Mouse (Mus musculus) hindbrain, embryonic 15.5 days (tissue): ENCODE measurements around the gene Pias1. TPM values are rescaled to one million over a fixed set of nuclear protein-coding genes. Genes with fewer than 3 reads are reported as not detected.
A peak's percentile ranks its signal among the peaks of the same experiment; 100 is the strongest.

Source experiments
- ATAC-seq: fragments of 200-750 bp; cut with Nextera tagmentation; 2 replicates; pipeline ENCODE4 v1.8.0; 2017; ENCODE audit warnings: low read depth, moderate number of reproducible peaks, moderate TSS enrichment; ENCODE audit not compliant: low FRiP score
- H3K27ac ChIP-seq: fragments of 300-500 bp; sonication (generic); replicated peaks from 2 replicates; pipeline ENCODE4 v1.5.1; 2015; ENCODE audit warnings: mild to moderate bottlenecking, inconsistent platforms
- H3K27me3 ChIP-seq: fragments of 300-500 bp; sonication (generic); 2 replicates; pipeline ENCODE4 v1.6.1; 2015; ENCODE audit warnings: control low read depth, inconsistent platforms
- H3K36me3 ChIP-seq: fragments of 300-500 bp; sonication (generic); 2 replicates; pipeline ENCODE4 v1.6.1; 2015; ENCODE audit warnings: control low read depth, inconsistent platforms
- H3K4me1 ChIP-seq: fragments of 300-500 bp; sonication (generic); replicated peaks from 2 replicates; pipeline ENCODE4 v1.6.1; 2015; ENCODE audit warnings: control low read depth, inconsistent platforms
- H3K4me2 ChIP-seq: fragments of 300-500 bp; sonication (generic); 2 replicates; pipeline ENCODE4 v1.6.1; 2015; ENCODE audit warnings: moderate library complexity, mild to moderate bottlenecking, inconsistent platforms
- H3K4me3 ChIP-seq: fragments of 300-500 bp; sonication (generic); 2 replicates; pipeline ENCODE4 v1.5.1; 2015; ENCODE audit warnings: mild to moderate bottlenecking, inconsistent platforms
- H3K9ac ChIP-seq: fragments of 300-500 bp; sonication (generic); 2 replicates; pipeline ENCODE4 v1.6.1; 2015; ENCODE audit warnings: inconsistent platforms
- H3K9me3 ChIP-seq: fragments of 300-500 bp; sonication (generic); 2 replicates; pipeline ENCODE4 v1.6.1; 2016; ENCODE audit warnings: control low read depth, inconsistent platforms
- WGBS: fragments of 180-500 bp; shearing (Covaris S2); methylation state at CpG from one replicate; pipeline ENCODE4 v1.1.7; 2015; 5-methylcytosine and 5-hydroxymethylcytosine counted together
- polyA plus RNA-seq: library from polyadenylated mRNA; unstranded; fragments of >200 nt; fragmentation: Nextera tagmentation; extraction: Ambion mirVana; gene quantifications from 2 replicates; pipeline ENCODE4 v1.2.1, GENCODE M21; 2015

Pias1 gene
- 54.9 and 56.4 TPM in 2 replicates for polyA plus RNA-seq

- Histone ChIP-seq H3K4me2 (no peak within 1 kb of the TSS), H3K4me3 (no peak within 1 kb of the TSS), H3K27ac (no peak within 1 kb of the TSS), H3K27me3 (no peaks in the 10 kb centered on the region), H3K36me3 (no peaks in the 10 kb centered on the region), H3K9ac (no peak within 1 kb of the TSS), H3K4me1 (no peaks in the 10 kb centered on the region), H3K9me3 (no peaks in the 10 kb centered on the region)
- ATAC-seq: no peak
- WGBS: 90% methylated on average over 5 of the region's 5 CpGs
These were observed at the start of gene Pias1 for GRCm38 (mm10) chr9:62987824-62988223. Gene Pias1 (minus strand): TSS chr9:62987924.

- Histone ChIP-seq H3K27me3 (no peaks in the 10 kb centered on the region), H3K36me3 (no peaks in the 10 kb centered on the region)
- no peak for ATAC-seq
These were observed 47.7 kb upstream of the Pias1 start for GRCm38 (mm10) chr9:63035431-63035830.

GRCm38 (mm10) chr9:63031011-63031782, 43.5 kb upstream of the Pias1 start:
- no peak overlapping the region for H3K4me2 ChIP-seq
- 67% methylated on average over 13 of the region's 13 CpGs for WGBS
- ATAC-seq: no peak

More at GRCm38 (mm10) chr9:63035431-63035830, 47.7 kb upstream of the Pias1 start:
- Histone ChIP-seq H3K9me3 (no peaks in the 10 kb centered on the region), H3K27ac (no peak overlapping the region), H3K4me2 (no peak overlapping the region), H3K4me3 (no peak overlapping the region), H3K9ac (no peak overlapping the region), H3K4me1 (0 out of 2 replicates have a peak, but pooled peaks cover 4% of the 10 kb centered on the region)
- 97% methylated on average over 2 of the region's 2 CpGs for WGBS

GRCm38 (mm10) chr9:63022486-63022885, 34.8 kb upstream of the Pias1 start:
- no peaks in the 10 kb centered on the region for H3K36me3 ChIP-seq
- no peak overlapping the region for H3K4me3 ChIP-seq
- H3K9ac ChIP-seq: no peak overlapping the region
- WGBS: 97% methylated on average over 1 of the region's 1 CpGs
- H3K4me2 ChIP-seq: no peak overlapping the region
- no peaks in the 10 kb centered on the region for H3K27me3 ChIP-seq
- no peak for ATAC-seq
- no peaks in the 10 kb centered on the region for H3K9me3 ChIP-seq
- no peak overlapping the region for H3K27ac ChIP-seq
- no peaks in the 10 kb centered on the region for H3K4me1 ChIP-seq

More at GRCm38 (mm10) chr9:63031011-63031782, 43.5 kb upstream of the Pias1 start:
- Histone ChIP-seq H3K9ac (no peak overlapping the region), H3K27ac (no peak overlapping the region), H3K36me3 (no peaks in the 10 kb centered on the region), H3K27me3 (no peaks in the 10 kb centered on the region), H3K4me1 (0 out of 2 replicates have a peak, but pooled peaks cover 4% of the 10 kb centered on the region), H3K9me3 (no peaks in the 10 kb centered on the region), H3K4me3 (no peak overlapping the region)

- no peak for ATAC-seq
These were observed 19.6 kb upstream of the Pias1 start for GRCm38 (mm10) chr9:63007371-63007770.

GRCm38 (mm10) chr9:63006081-63006820, 18.5 kb upstream of the Pias1 start:
- Histone ChIP-seq H3K4me1 (no peaks in the 10 kb centered on the region), H3K27ac (no peak overlapping the region), H3K4me2 (no peak overlapping the region), H3K9me3 (no peaks in the 10 kb centered on the region), H3K4me3 (no peak overlapping the region), H3K9ac (no peak overlapping the region), H3K27me3 (no peaks in the 10 kb centered on the region), H3K36me3 (no peaks in the 10 kb centered on the region)
- no peak for ATAC-seq
- WGBS: 82% methylated on average over 6 of the region's 6 CpGs

More at GRCm38 (mm10) chr9:63007371-63007770, 19.6 kb upstream of the Pias1 start:
- Histone ChIP-seq H3K4me3 (no peak overlapping the region), H3K4me1 (no peaks in the 10 kb centered on the region), H3K27me3 (no peaks in the 10 kb centered on the region), H3K27ac (no peak overlapping the region), H3K9me3 (no peaks in the 10 kb centered on the region), H3K9ac (no peak overlapping the region), H3K36me3 (no peaks in the 10 kb centered on the region), H3K4me2 (no peak overlapping the region)
- WGBS: 92% methylated on average over 4 of the region's 4 CpGs

GRCm38 (mm10) chr9:62998561-62998960, 10.8 kb upstream of the Pias1 start:
- H3K36me3 ChIP-seq: no peaks in the 10 kb centered on the region
- no peak overlapping the region for H3K9ac ChIP-seq
- no peak overlapping the region for H3K4me3 ChIP-seq
- no peak overlapping the region for H3K4me2 ChIP-seq
- H3K27ac ChIP-seq: no peak overlapping the region
- WGBS: 65% methylated on average over 3 of the region's 3 CpGs
- H3K4me1 ChIP-seq: no peaks in the 10 kb centered on the region
- no peaks in the 10 kb centered on the region for H3K27me3 ChIP-seq
- no peaks in the 10 kb centered on the region for H3K9me3 ChIP-seq
- no peak for ATAC-seq

- Histone ChIP-seq H3K4me2 (no peak overlapping the region), H3K4me3 (no peak overlapping the region), H3K27me3 (no peaks in the 10 kb centered on the region), H3K27ac (no peak overlapping the region), H3K36me3 (no peaks in the 10 kb centered on the region), H3K9me3 (no peaks in the 10 kb centered on the region), H3K9ac (no peak overlapping the region), H3K4me1 (no peaks in the 10 kb centered on the region)
- no peak for ATAC-seq
- 91% methylated on average over 3 of the region's 3 CpGs for WGBS
These were observed 9.9 kb upstream of the Pias1 start for GRCm38 (mm10) chr9:62997626-62998025.

- H3K9ac ChIP-seq: no peak overlapping the region
- H3K27ac ChIP-seq: no peak overlapping the region
- H3K4me3 ChIP-seq: no peak overlapping the region
- 88% methylated on average over 2 of the region's 2 CpGs for WGBS
- no peaks in the 10 kb centered on the region for H3K27me3 ChIP-seq
- no peaks in the 10 kb centered on the region for H3K4me1 ChIP-seq
- H3K4me2 ChIP-seq: no peak overlapping the region
- no peak for ATAC-seq
- H3K36me3 ChIP-seq: no peaks in the 10 kb centered on the region
- no peaks in the 10 kb centered on the region for H3K9me3 ChIP-seq
These were observed 7.5 kb upstream of the Pias1 start for GRCm38 (mm10) chr9:62995186-62995585.

- H3K4me2 ChIP-seq: no peak overlapping the region
- ATAC-seq: no peak
- WGBS: 97% methylated on average over 3 of the region's 3 CpGs
These were observed 2.4 kb upstream of the Pias1 start for GRCm38 (mm10) chr9:62990134-62990533.

GRCm38 (mm10) chr9:62980777-62981202, 6.9 kb downstream of the Pias1 start:
- no peaks in the 10 kb centered on the region for H3K36me3 ChIP-seq
- ATAC-seq: peak; percentile 96
- H3K4me1 ChIP-seq: peaks cover 32% of the 10 kb centered on the region
- peak overlapping the region; percentile 95 for H3K4me2 ChIP-seq
- no peaks in the 10 kb centered on the region for H3K9me3 ChIP-seq
- H3K4me3 ChIP-seq: peak overlapping the region; percentile 96
- no peaks in the 10 kb centered on the region for H3K27me3 ChIP-seq
- H3K27ac ChIP-seq: peak overlapping the region; percentile 97
- 1% methylated on average over 36 of the region's 38 CpGs for WGBS
- H3K9ac ChIP-seq: peak overlapping the region; percentile 85

More at GRCm38 (mm10) chr9:62990134-62990533, 2.4 kb upstream of the Pias1 start:
- no peak overlapping the region for H3K9ac ChIP-seq
- H3K4me1 ChIP-seq: no peaks in the 10 kb centered on the region
- no peak overlapping the region for H3K27ac ChIP-seq
- H3K4me3 ChIP-seq: no peak overlapping the region
- no peaks in the 10 kb centered on the region for H3K27me3 ChIP-seq
- no peaks in the 10 kb centered on the region for H3K9me3 ChIP-seq
- H3K36me3 ChIP-seq: no peaks in the 10 kb centered on the region

- H3K27me3 ChIP-seq: no peaks in the 10 kb centered on the region
- H3K4me3 ChIP-seq: peak overlapping the region; percentile 96
- peak overlapping the region; percentile 97 for H3K27ac ChIP-seq
- peaks cover 35% of the 10 kb centered on the region for H3K4me1 ChIP-seq
- under 1% methylated on average over 39 of the region's 63 CpGs for WGBS
- no peaks in the 10 kb centered on the region for H3K36me3 ChIP-seq
- H3K4me2 ChIP-seq: peak overlapping the region; percentile 95
- peak; percentile 87 for ATAC-seq
- no peaks in the 10 kb centered on the region for H3K9me3 ChIP-seq
- peak overlapping the region; percentile 85 for H3K9ac ChIP-seq
These were observed 7.5 kb downstream of the Pias1 start for GRCm38 (mm10) chr9:62980162-62980776.
